Mouse (Mus musculus): ENCODE results near the gene Itln1. TPM values are rescaled to one million over a fixed set of nuclear protein-coding genes. Genes with fewer than 3 reads are reported as not detected.

Gene Itln1
- polyA plus RNA-seq, 1 experiment from 2014 or later: not detected

GRCm38 (mm10) chr1:171558407-171558806 lies 23.3 kb upstream of the Itln1 start:
- no peak for ATAC-seq (ENCODE audit: insufficient read depth)

GRCm38 (mm10) chr1:171556366-171556765 lies 21.3 kb upstream of the Itln1 start:
- 72% methylated on average over 2 of the region's 2 CpGs for WGBS (ENCODE audit: insufficient replicate concordance)
- H3K27ac ChIP-seq (replicated peaks): no peak overlapping the region
- H3K4me3 ChIP-seq (replicated peaks): no peak overlapping the region
- H3K4me2 ChIP-seq: no peak overlapping the region
- no peaks in the 10 kb centered on the region for H3K36me3 ChIP-seq (replicated peaks)
- no peak overlapping the region for H3K9ac ChIP-seq
- ATAC-seq (ENCODE audit: insufficient read depth): no peak
- H3K4me1 ChIP-seq (replicated peaks): no peaks in the 10 kb centered on the region
- H3K27me3 ChIP-seq: no peaks in the 10 kb centered on the region
- no peaks in the 10 kb centered on the region for H3K9me3 ChIP-seq (replicated peaks)

More at GRCm38 (mm10) chr1:171558407-171558806, 23.3 kb upstream of the Itln1 start:
- Histone ChIP-seq H3K4me3 (replicated peaks) (no peak overlapping the region), H3K27ac (replicated peaks) (no peak overlapping the region), H3K4me2 (no peak overlapping the region), H3K4me1 (replicated peaks) (no peaks in the 10 kb centered on the region), H3K9me3 (replicated peaks) (no peaks in the 10 kb centered on the region), H3K27me3 (no peaks in the 10 kb centered on the region), H3K9ac (no peak overlapping the region), H3K36me3 (replicated peaks) (no peaks in the 10 kb centered on the region)
- 46% methylated on average over 6 of the region's 6 CpGs for WGBS (ENCODE audit: insufficient replicate concordance)

GRCm38 (mm10) chr1:171553359-171554341 lies 18.6 kb upstream of the Itln1 start:
- Histone ChIP-seq H3K27ac (replicated peaks) (no peak overlapping the region), H3K27me3 (no peaks in the 10 kb centered on the region), H3K9ac (no peak overlapping the region), H3K36me3 (replicated peaks) (no peaks in the 10 kb centered on the region), H3K4me3 (replicated peaks) (no peak overlapping the region), H3K4me1 (replicated peaks) (no peaks in the 10 kb centered on the region), H3K9me3 (replicated peaks) (no peaks in the 10 kb centered on the region), H3K4me2 (no peak overlapping the region)
- no peak for ATAC-seq (ENCODE audit: insufficient read depth)
- 65% methylated on average over 11 of the region's 11 CpGs for WGBS (ENCODE audit: insufficient replicate concordance)

- H3K4me2 ChIP-seq: no peak overlapping the region
- H3K36me3 ChIP-seq (replicated peaks): no peaks in the 10 kb centered on the region
- H3K27ac ChIP-seq (replicated peaks): no peak overlapping the region
- H3K4me3 ChIP-seq (replicated peaks): no peak overlapping the region
- H3K9ac ChIP-seq: no peak overlapping the region
- WGBS (ENCODE audit: insufficient replicate concordance): 55% methylated on average over 2 of the region's 2 CpGs
- no peaks in the 10 kb centered on the region for H3K9me3 ChIP-seq (replicated peaks)
- no peaks in the 10 kb centered on the region for H3K4me1 ChIP-seq (replicated peaks)
- no peak for ATAC-seq (ENCODE audit: insufficient read depth)
- no peaks in the 10 kb centered on the region for H3K27me3 ChIP-seq
Measured at GRCm38 (mm10) chr1:171552230-171552629, 17.1 kb upstream of the Itln1 start.

- Histone ChIP-seq H3K9me3 (replicated peaks) (no peaks in the 10 kb centered on the region), H3K4me2 (no peak overlapping the region), H3K4me3 (replicated peaks) (no peak overlapping the region), H3K27me3 (no peaks in the 10 kb centered on the region), H3K4me1 (replicated peaks) (no peaks in the 10 kb centered on the region), H3K36me3 (replicated peaks) (no peaks in the 10 kb centered on the region), H3K27ac (replicated peaks) (no peak overlapping the region), H3K9ac (no peak overlapping the region)
- WGBS (ENCODE audit: insufficient replicate concordance): 27% methylated on average over 7 of the region's 7 CpGs
- no peak for ATAC-seq (ENCODE audit: insufficient read depth)
Measured at GRCm38 (mm10) chr1:171551326-171551725, 16.2 kb upstream of the Itln1 start.

GRCm38 (mm10) chr1:171540694-171541093 lies 5.6 kb upstream of the Itln1 start:
- no peaks in the 10 kb centered on the region for H3K36me3 ChIP-seq (replicated peaks)
- no peaks in the 10 kb centered on the region for H3K27me3 ChIP-seq
- H3K4me3 ChIP-seq (replicated peaks): no peak overlapping the region
- 0 out of 2 replicates have a peak, but pooled peaks cover 3% of the 10 kb centered on the region for H3K9me3 ChIP-seq (replicated peaks)
- no peak for ATAC-seq (ENCODE audit: insufficient read depth)
- WGBS (ENCODE audit: insufficient replicate concordance): 41% methylated on average over 1 of the region's 1 CpGs
- H3K27ac ChIP-seq (replicated peaks): no peak overlapping the region
- no peak overlapping the region for H3K4me2 ChIP-seq
- H3K9ac ChIP-seq: no peak overlapping the region
- no peaks in the 10 kb centered on the region for H3K4me1 ChIP-seq (replicated peaks)

- no peak overlapping the region for H3K4me3 ChIP-seq (replicated peaks)
- no peak for ATAC-seq (ENCODE audit: insufficient read depth)
- H3K9me3 ChIP-seq (replicated peaks): 0 out of 2 replicates have a peak, but pooled peaks cover 3% of the 10 kb centered on the region
- no peak overlapping the region for H3K9ac ChIP-seq
- no peak overlapping the region for H3K4me2 ChIP-seq
- H3K27ac ChIP-seq (replicated peaks): no peak overlapping the region
- no peaks in the 10 kb centered on the region for H3K27me3 ChIP-seq
- H3K36me3 ChIP-seq (replicated peaks): no peaks in the 10 kb centered on the region
- no peaks in the 10 kb centered on the region for H3K4me1 ChIP-seq (replicated peaks)
Measured at GRCm38 (mm10) chr1:171534557-171534956, 537 bp downstream of the Itln1 start.

- Histone ChIP-seq H3K27me3 (no peaks in the 10 kb centered on the region), H3K4me2 (no peak overlapping the region), H3K4me3 (replicated peaks) (no peak overlapping the region), H3K4me1 (replicated peaks) (no peaks in the 10 kb centered on the region), H3K36me3 (replicated peaks) (no peaks in the 10 kb centered on the region), H3K9me3 (replicated peaks) (no peaks in the 10 kb centered on the region), H3K27ac (replicated peaks) (no peak overlapping the region), H3K9ac (no peak overlapping the region)
- no peak for ATAC-seq (ENCODE audit: insufficient read depth)
- WGBS (ENCODE audit: insufficient replicate concordance): 34% methylated on average over 2 of the region's 2 CpGs
Measured at GRCm38 (mm10) chr1:171532830-171533229, 2.3 kb downstream of the Itln1 start.

GRCm38 (mm10) chr1:171531367-171531766 lies 3.7 kb downstream of the Itln1 start:
- ATAC-seq (ENCODE audit: insufficient read depth): no peak
- 78% methylated on average over 4 of the region's 4 CpGs for WGBS (ENCODE audit: insufficient replicate concordance)

GRCm38 (mm10) chr1:171515557-171515956 lies 19.5 kb downstream of the Itln1 start:
- H3K9me3 ChIP-seq (replicated peaks): no peaks in the 10 kb centered on the region
- no peak overlapping the region for H3K27ac ChIP-seq (replicated peaks)
- H3K4me2 ChIP-seq: no peak overlapping the region
- WGBS (ENCODE audit: insufficient replicate concordance): 67% methylated on average over 4 of the region's 4 CpGs
- no peaks in the 10 kb centered on the region for H3K27me3 ChIP-seq
- H3K9ac ChIP-seq: no peak overlapping the region
- no peaks in the 10 kb centered on the region for H3K4me1 ChIP-seq (replicated peaks)
- no peaks in the 10 kb centered on the region for H3K36me3 ChIP-seq (replicated peaks)
- no peak for ATAC-seq (ENCODE audit: insufficient read depth)
- H3K4me3 ChIP-seq (replicated peaks): no peak overlapping the region

More at GRCm38 (mm10) chr1:171531367-171531766, 3.7 kb downstream of the Itln1 start:
- no peak overlapping the region for H3K9ac ChIP-seq
- H3K4me3 ChIP-seq (replicated peaks): no peak overlapping the region
- no peak overlapping the region for H3K27ac ChIP-seq (replicated peaks)
- no peak overlapping the region for H3K4me2 ChIP-seq
- H3K9me3 ChIP-seq (replicated peaks): no peaks in the 10 kb centered on the region
- H3K36me3 ChIP-seq (replicated peaks): no peaks in the 10 kb centered on the region
- H3K4me1 ChIP-seq (replicated peaks): no peaks in the 10 kb centered on the region
- no peaks in the 10 kb centered on the region for H3K27me3 ChIP-seq

GRCm38 (mm10) chr1:171515039-171515438 lies 20.1 kb downstream of the Itln1 start:
- Histone ChIP-seq H3K27ac (replicated peaks) (no peak overlapping the region), H3K4me3 (replicated peaks) (no peak overlapping the region), H3K36me3 (replicated peaks) (no peaks in the 10 kb centered on the region), H3K4me1 (replicated peaks) (no peaks in the 10 kb centered on the region), H3K4me2 (no peak overlapping the region), H3K9me3 (replicated peaks) (no peaks in the 10 kb centered on the region), H3K9ac (no peak overlapping the region), H3K27me3 (no peaks in the 10 kb centered on the region)
- no peak for ATAC-seq (ENCODE audit: insufficient read depth)
- 9% methylated on average over 1 of the region's 1 CpGs for WGBS (ENCODE audit: insufficient replicate concordance)

Measured in liver, embryonic 15.5 days (tissue).